Mouse (Mus musculus) frontal cortex, postnatal 25 days (tissue): ENCODE measurements around the gene Ksr2.
"Not testable (repeated sequence)": the region's sequence is repeated elsewhere in the genome, so short reads cannot be mapped to it uniquely, and the experiment has no call there.

ENCODE experiments used
- DNase-seq, 2 experiments: peaks; one replicate each; pipeline ENCODE4 v3.0.0; 2022; ENCODE audit warnings: low spot score in 2 of 2

The Ksr2 gene

GRCm38 (mm10) chr5:117413507-117414501 lies at the start of gene Ksr2:
Gene Ksr2 (plus strand): TSS chr5:117414000.
- peak; percentile 50 to 59 for DNase-seq

- no peak for DNase-seq
Observed at GRCm38 (mm10) chr5:117364821-117365220, 49.0 kb upstream of the Ksr2 start.

- no peak for DNase-seq
Observed at GRCm38 (mm10) chr5:117365904-117366561, 47.8 kb upstream of the Ksr2 start.

- DNase-seq = no peak
Observed at GRCm38 (mm10) chr5:117367206-117367605, 46.6 kb upstream of the Ksr2 start.

- DNase-seq = no peak
Observed at GRCm38 (mm10) chr5:117370592-117370991, 43.2 kb upstream of the Ksr2 start.

GRCm38 (mm10) chr5:117373418-117373817 lies 40.4 kb upstream of the Ksr2 start:
- DNase-seq = no peak

GRCm38 (mm10) chr5:117374372-117375049 lies 39.3 kb upstream of the Ksr2 start:
- DNase-seq = no peak

GRCm38 (mm10) chr5:117376331-117376761 lies 37.5 kb upstream of the Ksr2 start:
- DNase-seq = no peak

GRCm38 (mm10) chr5:117377731-117378130 lies 36.1 kb upstream of the Ksr2 start:
- not testable (repeated sequence) for DNase-seq

- DNase-seq = no peak
Observed at GRCm38 (mm10) chr5:117380199-117380598, 33.6 kb upstream of the Ksr2 start.

GRCm38 (mm10) chr5:117381785-117382184 lies 32.0 kb upstream of the Ksr2 start:
- DNase-seq = no peak

GRCm38 (mm10) chr5:117383198-117383597 lies 30.6 kb upstream of the Ksr2 start:
- DNase-seq = no peak

GRCm38 (mm10) chr5:117388296-117388751 lies 25.5 kb upstream of the Ksr2 start:
- DNase-seq = no peak

- DNase-seq = peak; percentile 82 to 84
Observed at GRCm38 (mm10) chr5:117388877-117389276, 24.9 kb upstream of the Ksr2 start, which contains the start of gene Rfc5. Gene Rfc5 (minus strand): TSS chr5:117389047.

- DNase-seq = no peak
Observed at GRCm38 (mm10) chr5:117390895-117391294, 22.9 kb upstream of the Ksr2 start.

GRCm38 (mm10) chr5:117395834-117396233 lies 18.0 kb upstream of the Ksr2 start:
- DNase-seq = no peak

- DNase-seq = no peak
Observed at GRCm38 (mm10) chr5:117396596-117397014, 17.2 kb upstream of the Ksr2 start.

GRCm38 (mm10) chr5:117397371-117397770 lies 16.4 kb upstream of the Ksr2 start:
- no peak for DNase-seq

GRCm38 (mm10) chr5:117398007-117398550 lies 15.7 kb upstream of the Ksr2 start:
- DNase-seq = no peak

- DNase-seq = no peak
Observed at GRCm38 (mm10) chr5:117399281-117399680, 14.5 kb upstream of the Ksr2 start.

GRCm38 (mm10) chr5:117403609-117404008 lies 10.2 kb upstream of the Ksr2 start:
- no peak for DNase-seq

GRCm38 (mm10) chr5:117404671-117405070 lies 9.1 kb upstream of the Ksr2 start:
- DNase-seq = not testable (repeated sequence)
